Mouse (Mus musculus): ENCODE measurements around the gene Acsbg2.

DNA sequence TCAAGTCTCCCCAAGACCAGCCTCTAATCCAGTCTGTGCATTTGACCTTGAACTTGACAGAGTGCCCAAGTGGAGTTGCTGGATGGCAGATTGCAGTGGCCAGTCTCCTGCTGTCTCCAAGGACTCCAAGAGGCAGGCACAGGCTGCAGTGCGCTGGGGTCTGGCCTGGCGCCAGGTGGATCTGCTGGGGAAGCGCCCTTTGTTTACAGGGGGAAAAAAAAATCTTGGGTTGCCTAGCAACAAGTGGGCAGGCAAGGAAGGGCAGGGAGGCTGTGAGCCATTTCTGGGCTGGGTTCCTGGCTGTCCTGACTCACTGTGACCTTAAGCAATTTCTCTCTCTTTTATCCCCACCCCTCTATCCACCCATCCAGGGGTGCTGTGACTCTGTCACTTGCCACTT, 64.0 kb downstream of the Acsbg2 start:
- TF ChIP-seq CTCF (IDR thresholded peaks at IDR 0.05; ENCODE audit: insufficient read depth, low read depth, low read length) = 0 out of 2 replicates have a peak, but pooled peaks have one; percentile 0
- no peak for TF ChIP-seq POLR2A (IDR thresholded peaks at IDR 0.05; ENCODE audit: insufficient read depth, low read depth, low read length)
